Mouse (Mus musculus) gastrocnemius, postnatal 14 days (tissue): ENCODE measurements around the gene Sf3a1. TPM values are rescaled to one million over a fixed set of nuclear protein-coding genes. Genes with fewer than 3 reads are reported as not detected.
A peak's percentile ranks its signal among the peaks of the same experiment; 100 is the strongest.

Source experiments
- DNase-seq: peaks from one replicate; pipeline ENCODE4 v3.0.0; 2021; ENCODE audit warnings: mixed read lengths
- intact Hi-C: fragments of 180-260 bp; cut with DNase I; formaldehyde crosslinking; loops from one replicate; pipeline ENCODE4 v1.15.1; 2025; ENCODE audit warnings: low total_unique reads
- total RNA-seq, 2 experiments: library from RNA; stranded (reverse); gene quantifications; 2 replicates each; pipeline ENCODE4 v1.2.3; 2021

Sf3a1 gene
- total RNA-seq, 2 experiments from 2014 or later = 17.1 to 22.8 TPM

DNA sequence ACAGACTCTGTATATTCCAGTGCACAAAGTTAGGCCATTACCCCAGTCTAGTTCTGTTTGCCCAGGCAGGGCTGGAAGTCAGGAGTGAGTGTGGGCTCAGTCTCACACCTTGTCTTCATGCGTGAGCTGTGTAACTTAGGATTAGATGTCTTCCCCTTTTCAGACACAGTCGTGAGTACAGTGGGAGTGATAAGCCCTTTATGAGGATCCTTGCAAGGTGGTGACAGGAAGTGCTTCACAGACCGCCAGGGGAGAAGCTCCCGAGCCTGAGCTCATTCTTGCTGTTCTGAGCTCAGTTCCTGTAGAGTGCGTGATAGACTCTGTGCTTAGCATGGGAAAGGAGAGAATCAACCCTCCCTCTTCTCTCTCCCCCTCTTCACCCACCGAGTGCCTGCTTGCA lies 46.4 kb downstream of the Sf3a1 start:
- DNase-seq = no peak
- intact Hi-C loops = no loop called here

DNA sequence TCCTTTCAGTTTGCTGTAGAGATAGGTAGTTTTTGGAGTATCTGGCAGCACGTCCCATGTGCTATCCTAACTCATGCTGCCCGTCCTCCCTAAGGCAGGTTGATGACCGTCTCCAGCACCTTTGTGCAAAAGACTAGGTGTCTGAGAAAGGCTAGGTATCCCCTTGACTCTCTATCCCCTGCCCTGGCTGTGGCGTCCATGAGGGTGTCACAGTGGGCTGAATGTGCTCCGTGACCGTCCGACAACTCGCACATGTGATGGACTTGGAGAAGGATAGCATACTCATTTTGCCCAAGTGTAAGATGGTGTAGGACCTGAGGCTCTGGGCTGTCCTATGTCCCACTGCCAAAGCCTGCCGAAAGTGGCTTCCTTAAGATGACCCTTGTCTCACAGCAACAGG lies 47.5 kb downstream of the Sf3a1 start:
- DNase-seq = no peak
- intact Hi-C loops = no loop called here

DNA sequence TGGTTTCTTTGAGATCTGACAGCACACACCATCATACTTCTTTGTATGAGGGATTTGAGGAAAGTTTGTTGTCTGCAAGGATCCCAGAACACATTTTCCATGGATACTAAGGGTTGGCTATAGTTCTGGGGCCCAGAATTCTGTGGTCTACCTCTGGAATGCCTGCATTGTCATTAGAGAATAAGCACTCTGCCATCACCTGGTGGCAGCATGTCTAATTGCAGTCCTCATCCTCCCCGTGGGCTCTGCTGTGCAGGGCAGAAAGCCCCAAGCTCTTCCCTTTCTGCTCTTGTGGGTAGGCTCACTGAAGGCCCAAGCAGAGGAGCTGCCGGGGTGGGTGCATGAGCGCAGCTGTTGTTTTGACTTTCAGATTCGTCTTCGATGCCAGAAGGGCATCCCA lies 49.4 kb downstream of the Sf3a1 start:
- no peak for DNase-seq
- intact Hi-C loops = no loop called here

DNA sequence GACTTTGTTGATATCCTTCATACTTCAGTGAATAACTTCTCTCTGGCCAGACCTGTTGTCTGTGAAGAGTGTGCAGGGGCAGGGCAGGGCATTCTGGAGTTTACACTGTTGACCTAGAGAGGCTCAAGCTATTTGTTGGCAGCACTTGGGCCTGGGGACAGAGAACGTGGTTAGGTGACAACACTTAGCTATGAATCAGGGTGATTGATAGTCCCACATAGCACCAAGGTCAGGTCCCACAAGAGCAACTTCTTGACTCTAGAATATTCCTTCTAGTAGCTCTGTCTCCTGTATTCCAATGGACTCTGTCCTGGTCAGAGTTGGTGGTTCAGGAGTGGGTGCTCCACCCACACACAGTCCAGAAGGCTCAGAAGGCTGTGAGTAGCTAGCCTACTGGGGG lies 50.6 kb downstream of the Sf3a1 start:
- DNase-seq = no peak
- intact Hi-C loops = no loop called here

DNA sequence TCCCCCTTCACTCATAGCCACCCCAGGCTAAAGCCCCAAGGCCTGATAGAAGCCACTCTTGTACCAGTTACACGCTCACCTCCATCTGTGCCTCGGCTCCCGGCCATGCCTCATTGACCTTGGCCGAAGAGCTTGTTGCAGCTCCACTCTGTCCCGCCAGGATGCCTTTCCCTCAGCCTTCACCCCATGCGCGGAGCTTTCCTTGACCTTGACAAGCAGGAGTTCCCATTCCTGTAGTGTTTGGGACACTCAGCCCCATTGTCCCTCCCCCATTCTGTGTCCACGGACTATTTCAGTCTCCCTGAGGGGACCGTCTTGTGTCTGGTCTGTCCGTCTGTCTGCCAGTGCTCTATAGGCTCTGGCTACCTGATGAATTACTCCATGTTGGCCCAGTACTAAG lies 53.0 kb downstream of the Sf3a1 start:
- DNase-seq = no peak
- intact Hi-C loops = no loop called here

DNA sequence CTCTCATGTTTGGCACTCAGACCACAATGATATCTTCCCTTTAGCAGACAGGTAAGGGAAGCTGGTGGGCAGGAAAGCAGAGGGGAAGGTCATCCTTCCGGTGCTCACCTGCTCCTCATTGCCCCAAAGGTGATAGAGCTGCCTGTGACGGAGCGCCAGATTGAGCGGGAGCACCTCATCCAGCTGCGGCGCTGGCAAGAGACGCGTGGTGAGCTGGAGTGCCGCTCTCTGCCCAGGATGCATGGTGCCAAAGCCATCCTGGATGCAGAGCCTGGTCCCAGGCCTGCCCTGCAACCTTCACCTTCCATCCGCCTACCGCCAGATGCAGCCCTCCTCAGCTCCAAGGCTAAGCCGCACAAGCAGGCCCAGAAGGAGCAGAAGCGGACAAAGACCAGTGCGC lies 54.4 kb downstream of the Sf3a1 start:
- DNase-seq = no peak
- intact Hi-C loops = no loop called here

DNA sequence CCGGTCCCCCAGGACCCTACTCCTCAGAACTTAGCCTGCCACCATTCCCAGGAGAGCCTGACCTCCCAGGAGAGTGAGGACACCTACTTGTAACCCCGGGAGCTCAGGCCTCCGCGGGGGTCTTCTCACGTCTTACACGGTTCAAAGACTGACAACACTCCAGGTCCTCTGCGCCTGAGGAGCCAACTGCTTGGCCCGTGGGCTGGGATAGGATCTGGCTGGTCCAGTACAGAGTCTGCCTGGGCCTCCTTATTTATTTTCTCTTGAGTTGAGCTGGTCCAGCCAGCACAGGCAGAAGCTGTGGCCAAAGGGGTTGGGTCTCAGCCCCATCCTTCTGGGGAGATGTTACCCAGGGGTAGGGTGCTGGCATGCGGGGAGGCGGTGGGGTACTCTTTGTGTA lies 54.9 kb downstream of the Sf3a1 start:
- DNase-seq = no peak
- intact Hi-C loops = no loop called here

DNA sequence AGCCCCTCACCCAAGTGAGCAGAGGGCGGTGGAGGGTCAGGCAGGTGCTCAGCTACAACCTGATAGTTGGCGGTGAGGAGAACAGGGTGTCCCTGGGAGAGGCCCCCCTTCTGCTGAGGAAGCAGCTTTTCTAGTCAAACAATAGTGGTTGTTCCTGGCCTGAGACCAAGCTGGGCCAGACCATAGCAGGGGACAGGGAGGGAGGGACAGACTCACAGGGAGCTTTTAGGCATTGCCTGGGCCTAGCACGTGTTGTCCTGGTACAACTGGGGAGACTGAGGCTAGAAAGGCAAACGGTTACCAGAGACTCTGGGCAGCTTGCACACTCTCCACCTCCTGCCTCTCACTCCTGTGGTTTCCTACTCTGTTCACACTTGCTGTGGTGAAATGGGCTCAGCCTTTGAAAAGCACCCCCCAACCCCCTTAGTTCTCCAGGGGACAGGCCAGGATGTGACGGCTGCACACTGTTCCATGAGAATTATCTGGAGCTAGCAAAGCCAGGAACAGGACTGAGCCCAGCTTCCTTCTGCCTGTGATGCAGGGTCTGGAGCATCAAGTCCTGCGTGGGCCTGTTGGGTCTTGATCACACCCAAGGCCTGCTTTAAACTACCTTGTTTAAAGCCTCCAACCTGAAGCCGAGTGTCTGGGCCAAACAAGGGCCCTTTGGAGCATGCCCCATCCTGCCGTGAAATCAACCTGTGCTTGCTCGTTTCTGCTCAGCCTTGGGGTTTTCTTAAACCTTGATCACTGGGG lies 56.3 kb downstream of the Sf3a1 start:
- DNase-seq = no peak
- intact Hi-C loops = no loop called here

DNA sequence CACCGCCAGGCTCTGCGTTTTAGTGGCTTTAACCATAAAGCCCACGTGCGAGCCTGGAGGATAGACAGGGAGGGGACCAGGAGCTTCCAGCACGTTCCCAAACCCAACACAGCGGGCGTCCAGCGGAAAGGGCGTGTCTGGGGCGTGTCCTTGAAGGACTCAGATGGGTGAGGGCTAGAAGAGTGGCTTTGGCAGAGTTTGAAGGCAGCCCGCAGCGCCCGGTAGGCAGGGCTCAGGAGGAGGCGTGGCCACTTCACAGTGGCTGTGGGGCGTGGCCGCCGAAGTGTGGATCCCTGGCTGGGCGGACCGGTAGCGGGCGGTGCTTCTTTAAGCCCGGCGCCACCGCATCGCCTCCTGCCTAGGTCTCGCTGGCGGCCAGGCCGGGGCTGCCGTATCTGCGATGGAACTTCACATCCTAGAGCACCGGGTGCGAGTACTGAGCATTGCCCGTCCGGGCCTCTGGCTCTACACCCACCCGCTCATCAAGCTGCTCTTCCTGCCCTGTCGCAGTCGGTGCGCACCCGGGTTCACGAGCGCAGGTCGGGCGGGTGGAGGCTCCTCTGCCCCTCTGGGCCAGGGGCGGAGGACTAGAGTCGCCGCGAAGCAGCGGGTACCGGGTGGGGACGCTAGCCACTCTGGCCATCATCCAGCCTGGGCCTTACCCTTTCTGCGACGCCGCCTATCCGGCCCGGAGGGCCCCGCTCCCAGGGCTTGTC lies 57.9 kb downstream of the Sf3a1 start, which contains the start of gene Castor1:
Gene Castor1, plus strand, starts transcription at position 312 of the 716 bp plus-strand sequence.
- intact Hi-C loops = loop anchor here (2.0 kb wide), 1 partner anchor 83 kb away; the partner anchor contains the start of gene Rnf215
- DNase-seq = peak; percentile 89

DNA sequence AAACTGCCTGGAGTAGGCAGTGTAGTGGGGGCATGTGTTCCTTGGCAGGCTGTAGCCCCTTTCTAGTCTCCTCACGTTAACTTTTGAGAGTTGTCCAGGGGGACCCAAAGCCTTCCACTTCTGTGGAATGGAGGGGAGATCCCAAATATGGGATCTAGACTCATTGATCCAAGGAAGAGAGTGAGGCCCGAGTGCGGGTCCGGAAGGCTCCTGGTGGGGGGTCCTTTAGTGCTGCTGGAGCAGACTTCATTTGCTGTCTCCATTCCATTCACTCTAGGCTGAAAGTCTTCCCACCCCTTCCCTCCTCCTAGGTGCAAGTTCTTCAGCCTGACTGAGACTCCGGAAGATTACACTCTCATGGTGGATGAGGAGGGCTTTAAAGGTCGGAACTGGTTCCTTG lies 58.5 kb downstream of the Sf3a1 start:
- no peak for DNase-seq
- intact Hi-C loops = loop anchor here (2.0 kb wide), 1 partner anchor 84 kb away; the partner anchor contains the start of gene Rnf215

DNA sequence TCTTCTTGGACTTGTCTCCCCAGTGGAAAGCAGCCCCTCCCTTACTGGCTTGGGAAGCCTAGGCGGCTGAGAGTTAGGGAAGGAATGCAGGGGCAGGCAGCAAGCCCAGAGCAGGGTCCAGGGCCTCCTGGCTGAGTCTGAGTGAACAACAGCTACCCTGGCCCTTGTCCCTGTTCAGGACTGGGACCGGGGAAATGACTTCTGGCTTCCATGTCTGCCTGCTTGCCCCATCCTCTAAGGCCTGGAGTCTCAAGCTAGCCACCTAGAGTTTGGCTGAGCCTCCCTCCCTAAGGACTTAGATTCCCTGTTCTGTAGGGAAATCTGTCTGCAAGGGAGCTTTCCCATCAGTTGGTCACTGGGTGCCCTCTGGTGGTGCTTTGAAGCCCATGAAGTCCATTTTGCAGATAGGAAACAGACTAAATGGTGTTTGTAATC lies 59.2 kb downstream of the Sf3a1 start:
- intact Hi-C loops = loop anchor here (2.0 kb wide), 1 partner anchor 85 kb away; the partner anchor contains the start of gene Rnf215
- peak; percentile 77 for DNase-seq

DNA sequence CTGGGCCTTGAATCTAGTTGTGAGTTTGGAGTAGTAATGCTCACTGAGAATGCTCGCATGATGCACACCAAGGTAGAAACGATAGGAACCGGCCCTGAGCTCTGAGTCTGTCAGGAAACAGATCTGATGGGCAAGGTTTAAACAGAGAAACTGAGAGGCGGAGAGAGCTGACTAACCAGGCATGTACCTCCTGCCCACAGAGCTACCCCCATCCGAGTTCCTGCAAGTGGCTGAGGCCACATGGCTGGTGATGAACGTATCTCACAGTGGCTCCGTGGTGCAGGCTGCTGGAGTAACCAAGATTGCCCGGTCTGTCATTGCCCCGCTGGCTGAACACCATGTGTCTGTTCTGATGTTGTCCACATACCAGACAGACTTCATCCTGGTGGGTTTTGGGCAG lies 59.8 kb downstream of the Sf3a1 start:
- intact Hi-C loops = loop anchor here (2.0 kb wide), 2 partner anchors 39 to 85 kb away; partner anchors contain the start of gene Rnf215
- DNase-seq = no peak

DNA sequence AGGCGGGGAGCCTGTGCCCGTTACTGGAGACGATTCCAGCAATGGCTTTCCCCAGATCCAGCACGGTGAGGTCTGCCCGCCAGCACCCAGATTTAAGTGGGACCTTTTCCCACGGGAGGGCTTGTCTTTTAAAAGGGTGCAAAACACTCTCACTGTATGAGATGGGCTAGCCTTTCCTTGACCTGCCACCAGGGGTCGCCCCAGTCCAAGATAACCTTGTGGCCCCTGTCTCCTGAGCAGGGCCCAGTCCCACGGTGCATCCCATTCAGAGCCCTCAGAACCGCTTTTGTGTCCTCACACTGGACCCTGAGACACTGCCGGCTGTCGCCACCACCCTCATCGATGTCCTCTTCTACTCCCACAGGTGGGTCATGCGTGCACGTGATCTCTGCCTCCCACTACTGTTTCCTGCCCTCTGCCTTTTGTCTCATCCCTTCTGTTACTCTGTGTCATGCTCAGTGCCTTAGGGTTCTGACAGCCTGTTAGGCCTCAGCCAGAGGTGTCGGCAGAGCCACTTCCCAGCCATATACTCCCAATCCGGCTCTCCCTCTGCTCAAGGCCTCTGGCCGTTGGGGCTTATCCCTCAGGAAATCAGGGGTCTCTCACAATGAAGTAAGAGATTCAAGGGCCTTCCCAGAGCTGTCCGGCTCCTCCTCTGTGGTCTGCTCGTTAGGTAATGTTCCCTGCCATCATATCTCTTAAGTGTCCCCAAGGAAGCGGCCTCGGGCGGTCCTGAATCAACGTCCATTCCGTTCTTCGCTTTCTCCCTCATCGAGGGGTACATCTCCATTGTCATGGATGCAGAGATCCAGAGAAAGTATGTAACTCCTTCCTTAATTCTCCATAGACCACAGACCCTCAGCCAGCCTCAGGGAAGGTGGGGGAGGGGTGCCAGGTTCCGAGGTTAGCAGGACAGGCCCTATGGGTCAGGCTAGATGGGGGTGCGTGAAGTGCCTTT lies 60.6 kb downstream of the Sf3a1 start:
- intact Hi-C loops = loop anchor here (2.0 kb wide), 1 partner anchor 38 kb away; no protein-coding TSS in a partner anchor
- DNase-seq = peak; percentile 80

DNA sequence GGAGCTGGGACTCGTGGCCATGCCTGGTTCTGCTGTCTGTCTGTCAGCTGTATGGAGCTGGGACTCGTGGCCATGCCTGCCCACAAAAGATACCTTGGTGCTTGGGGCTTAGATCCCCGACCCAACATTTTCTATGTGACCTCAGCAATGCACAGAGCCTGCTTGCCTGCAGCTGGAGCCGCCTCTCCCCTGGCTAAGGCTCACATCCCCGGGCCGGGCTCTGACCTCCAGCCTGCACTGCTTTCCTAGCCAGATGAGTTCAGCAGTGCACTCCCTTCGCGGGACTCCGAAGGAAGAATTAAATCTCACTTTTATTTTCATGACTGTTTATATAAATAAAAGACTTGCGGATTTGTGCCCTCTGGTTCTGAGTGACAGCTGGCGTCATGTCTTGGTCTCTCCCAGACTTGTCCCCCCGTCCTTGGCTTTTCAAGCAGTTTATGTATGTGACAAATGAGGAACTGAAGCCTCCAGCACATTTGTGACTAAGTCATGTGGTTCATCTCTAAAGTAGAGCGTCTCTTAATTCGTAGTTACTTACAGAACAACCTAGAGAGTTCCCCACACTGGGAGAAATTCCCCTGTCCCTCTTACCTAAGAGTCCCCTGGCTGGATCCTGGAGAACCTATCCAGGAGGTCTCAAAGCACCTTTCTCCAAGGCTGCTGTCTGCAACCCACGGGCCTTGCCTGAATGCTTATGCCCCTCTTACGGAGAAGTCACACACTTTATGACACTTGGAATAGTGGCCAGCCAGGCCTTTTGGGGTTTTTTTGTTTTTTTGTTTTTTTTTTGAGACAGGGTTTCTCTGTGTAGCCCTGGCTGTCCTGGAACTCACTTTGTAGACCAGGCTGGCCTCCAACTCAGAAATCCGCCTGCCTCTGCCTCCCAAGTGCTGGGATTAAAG lies 62.1 kb downstream of the Sf3a1 start:
- DNase-seq = no peak
- intact Hi-C loops = no loop called here

DNA sequence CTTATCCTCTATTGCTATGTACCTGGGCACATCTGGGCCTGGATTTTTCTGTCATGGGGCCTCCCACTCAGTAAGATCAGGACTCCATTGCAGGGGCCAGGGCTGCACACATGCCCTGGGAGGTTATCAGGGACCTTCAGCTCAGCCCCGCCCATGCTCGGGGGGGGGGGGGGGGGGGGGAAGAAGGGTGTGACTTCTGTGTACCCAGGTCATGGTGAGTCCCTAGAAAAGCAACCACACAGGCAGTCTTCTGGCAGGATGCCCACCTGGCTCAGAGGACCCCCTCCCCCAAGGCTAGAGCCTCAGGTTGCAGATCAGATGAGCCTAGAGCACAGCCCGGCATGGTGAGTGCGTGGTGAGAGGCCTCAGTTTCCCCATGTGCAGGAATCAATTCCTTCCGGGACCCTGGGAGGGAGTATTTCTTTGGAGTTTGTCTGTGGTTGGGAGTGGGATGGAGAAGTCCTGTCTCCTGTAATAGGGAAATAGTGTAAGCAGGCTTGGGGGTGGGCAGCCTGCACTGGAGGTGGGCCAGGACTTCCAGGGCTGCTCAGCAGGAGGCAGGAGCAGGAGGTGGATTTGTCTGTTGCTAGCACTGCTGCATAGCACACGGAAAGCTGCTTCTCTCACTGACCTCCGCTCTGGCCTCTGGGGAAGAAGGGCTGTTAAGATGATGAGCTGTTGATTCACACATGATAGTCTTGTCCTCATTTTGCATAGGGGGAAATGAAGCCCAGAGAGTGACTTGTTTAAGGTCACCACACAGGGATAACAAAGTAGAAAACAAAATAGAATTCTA lies 63.4 kb downstream of the Sf3a1 start:
- intact Hi-C loops = loop anchor here (2.0 kb wide), 1 partner anchor 93 kb away; no protein-coding TSS in a partner anchor
- no peak for DNase-seq

DNA sequence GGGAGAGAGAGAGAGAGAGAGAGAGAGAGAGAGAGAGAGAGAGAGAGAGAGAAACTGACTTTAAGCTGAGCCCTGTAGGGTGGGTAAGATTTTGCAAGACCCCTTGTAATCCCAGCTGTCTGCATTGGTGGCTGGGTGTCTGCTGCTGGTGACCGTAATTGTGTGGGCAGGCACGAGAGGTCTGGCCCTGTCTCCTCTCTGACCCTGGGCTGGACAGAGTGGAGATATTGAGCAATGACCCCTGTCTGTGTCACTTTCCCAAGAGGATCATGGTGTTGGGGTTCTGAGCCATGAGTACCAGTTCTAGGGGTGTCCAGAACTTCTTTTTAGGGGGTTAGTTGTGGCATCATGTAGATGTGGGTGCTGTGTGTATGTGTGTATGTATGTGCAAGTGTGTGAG lies 64.1 kb downstream of the Sf3a1 start:
- DNase-seq = no peak

DNA sequence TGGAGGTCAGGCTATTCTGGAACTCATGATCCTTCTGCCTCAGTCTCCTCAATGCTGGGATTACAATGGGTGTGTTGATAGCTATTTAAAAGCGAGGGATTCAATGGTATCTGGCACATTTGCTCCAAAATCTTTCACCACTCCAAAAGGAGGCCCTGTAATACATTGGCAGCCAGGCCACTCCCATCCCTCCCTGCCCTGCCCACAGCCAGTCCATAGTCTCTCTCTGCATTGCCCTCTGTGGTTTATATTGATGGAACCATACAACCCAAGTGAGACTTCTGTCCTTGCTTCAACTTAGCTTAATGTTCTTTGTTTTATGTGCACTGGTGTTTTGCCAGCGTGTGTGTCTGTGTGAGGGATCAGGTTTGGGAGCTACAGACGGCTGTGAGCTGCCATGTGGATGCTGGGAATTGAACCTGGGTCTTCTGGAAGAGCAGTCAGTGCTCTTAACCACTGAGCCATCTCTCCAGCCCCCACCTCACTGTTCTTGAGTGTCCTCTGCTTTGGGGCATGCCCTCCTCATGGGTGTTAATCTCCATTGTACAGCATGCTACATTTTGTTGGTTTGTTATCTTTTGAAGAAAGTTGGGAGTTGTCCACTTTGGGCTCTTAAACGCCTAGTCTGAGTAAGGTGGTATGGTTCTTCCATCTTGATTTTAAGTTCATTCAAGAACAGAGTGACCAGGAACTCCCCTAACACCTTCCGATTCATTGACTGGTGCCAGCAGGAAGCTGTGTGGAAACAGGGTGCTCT lies 66.6 kb downstream of the Sf3a1 start:
- intact Hi-C loops = no loop called here
- no peak for DNase-seq

More for the DNA sequence above, 64.1 kb downstream of the Sf3a1 start:
- intact Hi-C loops = loop anchor here (2.0 kb wide), 1 partner anchor 93 kb away; no protein-coding TSS in a partner anchor
